Mouse (Mus musculus) MEL-GATA-1-ER (cell line): ENCODE results near the gene Slc4a1ap.
A peak's percentile ranks its signal among the peaks of the same experiment; 100 is the strongest.
"Not testable (repeated sequence)": the region's sequence is repeated elsewhere in the genome, so short reads cannot be mapped to it uniquely, and the experiment has no call there.

ENCODE experiments used
- DNase-seq: peaks from one replicate; pipeline ENCODE4 v3.0.0-alpha.2; 2012; ENCODE audit warnings: low read depth; ENCODE audit errors: extremely low read depth

Gene Slc4a1ap

GRCm38 (mm10) chr5:31566457-31566856 lies 39.7 kb downstream of the Slc4a1ap start:
- DNase-seq, result no peak

GRCm38 (mm10) chr5:31567951-31568657 lies 41.3 kb downstream of the Slc4a1ap start:
- no peak for DNase-seq

- peak; percentile 89 for DNase-seq
These were observed 44.3 kb downstream of the Slc4a1ap start for GRCm38 (mm10) chr5:31571023-31571608.

GRCm38 (mm10) chr5:31573722-31574121 lies 46.9 kb downstream of the Slc4a1ap start:
- no peak for DNase-seq

GRCm38 (mm10) chr5:31576539-31576975 lies 49.8 kb downstream of the Slc4a1ap start:
- no peak for DNase-seq

GRCm38 (mm10) chr5:31581263-31581662 lies 54.5 kb downstream of the Slc4a1ap start:
- no peak for DNase-seq

GRCm38 (mm10) chr5:31581932-31582331 lies 55.1 kb downstream of the Slc4a1ap start:
- DNase-seq, result no peak

- no peak for DNase-seq
These were observed 56.5 kb downstream of the Slc4a1ap start for GRCm38 (mm10) chr5:31583261-31583660.

GRCm38 (mm10) chr5:31585526-31585925 lies 58.7 kb downstream of the Slc4a1ap start:
- DNase-seq, result no peak

- no peak for DNase-seq
These were observed 61.2 kb downstream of the Slc4a1ap start for GRCm38 (mm10) chr5:31588016-31588415.

- DNase-seq, result not testable (repeated sequence)
These were observed 61.9 kb downstream of the Slc4a1ap start for GRCm38 (mm10) chr5:31588672-31589071.

GRCm38 (mm10) chr5:31589711-31590319 lies 63.0 kb downstream of the Slc4a1ap start:
- no peak for DNase-seq

GRCm38 (mm10) chr5:31591122-31591521 lies 64.3 kb downstream of the Slc4a1ap start:
- no peak for DNase-seq

- no peak for DNase-seq
These were observed 69.1 kb downstream of the Slc4a1ap start for GRCm38 (mm10) chr5:31595868-31596267.

- peak; percentile 74 for DNase-seq
These were observed 70.0 kb downstream of the Slc4a1ap start, which contains the start of gene Mrpl33 for GRCm38 (mm10) chr5:31596481-31597429. Mrpl33 (plus strand) TSS chr5:31596935.

GRCm38 (mm10) chr5:31597430-31597944 lies 70.7 kb downstream of the Slc4a1ap start:
- peak; percentile 44 for DNase-seq

GRCm38 (mm10) chr5:31598121-31598520 lies 71.3 kb downstream of the Slc4a1ap start:
- no peak for DNase-seq

- peak; percentile 69 for DNase-seq
These were observed 71.8 kb downstream of the Slc4a1ap start for GRCm38 (mm10) chr5:31598579-31598978.

- peak; percentile 43 for DNase-seq
These were observed 72.4 kb downstream of the Slc4a1ap start for GRCm38 (mm10) chr5:31599161-31599560.

- no peak for DNase-seq
These were observed 74.4 kb downstream of the Slc4a1ap start for GRCm38 (mm10) chr5:31601162-31601722.

GRCm38 (mm10) chr5:31602377-31602776 lies 75.6 kb downstream of the Slc4a1ap start:
- DNase-seq, result peak; percentile 74
